Mouse (Mus musculus) MEL (cell line): Measurements from ENCODE around the gene Cited2. TPM values are rescaled to one million over a fixed set of nuclear protein-coding genes. Genes with fewer than 3 reads are reported as not detected.

Experiments
- DNase-seq: peaks from one replicate; pipeline ENCODE4 v3.0.0; 2011; ENCODE audit warnings: low read depth, low spot score
- H3K27ac ChIP-seq: 2 replicates; pipeline ENCODE4 v1.5.1; 2012; ENCODE audit warnings: low read depth, mild to moderate bottlenecking, control low read depth, low read length, moderate library complexity; ENCODE audit not compliant: control insufficient read depth
- H3K27me3 ChIP-seq, 2 experiments: fragments of 150-350 bp in 1 of 2; sonication (generic) in 1 of 2; 2 replicates each; pipeline ENCODE4 v1.6.1; 2012; ENCODE audit warnings: low read length in 2 of 2, mild to moderate bottlenecking in 2 of 2, improper control_type of control experiment in 1 of 2, moderate library complexity in 1 of 2; ENCODE audit not compliant: insufficient read depth in 2 of 2, control insufficient read depth in 1 of 2
- H3K36me3 ChIP-seq, 2 experiments: 2 replicates each; pipeline ENCODE4 v1.6.1; 2012 to 2014; ENCODE audit warnings: low read length in 2 of 2, improper control_type of control experiment in 1 of 2, inconsistent platforms in 1 of 2, mild to moderate bottlenecking in 1 of 2; ENCODE audit not compliant: insufficient read depth in 2 of 2, control insufficient read depth in 1 of 2
- H3K4me1 ChIP-seq, 2 experiments: fragments of 150-350 bp in 1 of 2; sonication (generic) in 1 of 2; 2 replicates each; pipeline ENCODE4 v1.6.1; 2012; ENCODE audit warnings: low read length in 2 of 2, improper control_type of control experiment in 1 of 2, mild to moderate bottlenecking in 1 of 2; ENCODE audit not compliant: insufficient read depth in 2 of 2, control insufficient read depth in 1 of 2
- H3K4me3 ChIP-seq, 2 experiments: fragments of 150-350 bp in 1 of 2; sonication (generic) in 1 of 2; 2 replicates each; pipeline ENCODE4 v1.5.1; 2012; ENCODE audit warnings: low read depth in 2 of 2, low read length in 2 of 2, mild to moderate bottlenecking in 2 of 2, moderate library complexity in 2 of 2, control low read depth in 1 of 2, improper control_type of control experiment in 1 of 2; ENCODE audit not compliant: control insufficient read depth in 1 of 2, insufficient read depth in 1 of 2
- H3K79me2 ChIP-seq: 2 replicates; pipeline ENCODE4 v1.6.1; 2012; ENCODE audit warnings: mild to moderate bottlenecking, low read length, moderate library complexity; ENCODE audit not compliant: control insufficient read depth, poor library complexity, insufficient read depth
- H3K9ac ChIP-seq: 2 replicates; pipeline ENCODE4 v1.6.1; 2012; ENCODE audit warnings: low read depth, mild to moderate bottlenecking, control low read depth, low read length, moderate library complexity; ENCODE audit not compliant: control insufficient read depth, poor library complexity, severe bottlenecking
- H3K9me3 ChIP-seq: fragments of 150-350 bp; sonication (generic); replicated peaks from 2 replicates; pipeline ENCODE4 v1.6.1; 2012; ENCODE audit warnings: mild to moderate bottlenecking, low read length, improper control_type of control experiment, moderate library complexity; ENCODE audit not compliant: insufficient read depth
- CHD1 ChIP-seq: IDR thresholded peaks from 2 replicates; pipeline ENCODE4 v1.6.1; 2012; ENCODE audit warnings: low read depth, mild to moderate bottlenecking, inconsistent platforms, low read length, improper control_type of control experiment
- CHD2 ChIP-seq: IDR thresholded peaks from 2 replicates; pipeline ENCODE4 v1.6.1; 2011; ENCODE audit warnings: low read length, improper control_type of control experiment
- ELF1 ChIP-seq: IDR thresholded peaks from 2 replicates; pipeline ENCODE4 v1.6.1; 2014; ENCODE audit warnings: low read depth, mild to moderate bottlenecking, inconsistent platforms, low read length, improper control_type of control experiment, moderate library complexity
- EP300 ChIP-seq, 2 experiments: IDR thresholded peaks; 2 replicates each; pipeline ENCODE4 v1.6.1; 2011; ENCODE audit warnings: improper control_type of control experiment in 2 of 2, low read length in 2 of 2, low read depth in 1 of 2, mild to moderate bottlenecking in 1 of 2
- GABPA ChIP-seq: IDR thresholded peaks from 2 replicates; pipeline ENCODE4 v1.6.1; 2012; ENCODE audit warnings: low read depth, mild to moderate bottlenecking, inconsistent platforms, low read length, improper control_type of control experiment, moderate library complexity
- GATA1 ChIP-seq: IDR thresholded peaks from 2 replicates; pipeline ENCODE4 v1.6.1; 2011; ENCODE audit warnings: low read depth, low read length, improper control_type of control experiment
- HCFC1 ChIP-seq: IDR thresholded peaks from 2 replicates; pipeline ENCODE4 v1.6.1; 2012; ENCODE audit warnings: low read depth, mild to moderate bottlenecking, inconsistent platforms, low read length, improper control_type of control experiment, moderate library complexity
- MEF2A ChIP-seq: IDR thresholded peaks from 2 replicates; pipeline ENCODE4 v1.6.1; 2014; ENCODE audit warnings: low read depth, mild to moderate bottlenecking, inconsistent platforms, low read length, improper control_type of control experiment; ENCODE audit not compliant: poor library complexity, insufficient replicate concordance, severe bottlenecking; ENCODE audit errors: extremely low read depth
- MYB ChIP-seq: IDR thresholded peaks from 2 replicates; pipeline ENCODE4 v1.6.1; 2011; ENCODE audit warnings: mild to moderate bottlenecking, low read depth, low read length, improper control_type of control experiment
- NRF1 ChIP-seq: IDR thresholded peaks from 2 replicates; pipeline ENCODE4 v1.6.1; 2014; ENCODE audit warnings: low read depth, mild to moderate bottlenecking, inconsistent platforms, low read length, improper control_type of control experiment, moderate library complexity; ENCODE audit not compliant: poor library complexity, insufficient read depth, severe bottlenecking
- RAD21 ChIP-seq: IDR thresholded peaks from 2 replicates; pipeline ENCODE4 v1.6.1; 2011; ENCODE audit warnings: mild to moderate bottlenecking, low read depth, low read length, improper control_type of control experiment
- ZMIZ1 ChIP-seq: IDR thresholded peaks from 2 replicates; pipeline ENCODE4 v1.6.1; 2012; ENCODE audit warnings: low read depth, mild to moderate bottlenecking, inconsistent platforms, low read length, improper control_type of control experiment, moderate library complexity
- ZNF384 ChIP-seq: IDR thresholded peaks from 2 replicates; pipeline ENCODE4 v1.6.1; 2012; ENCODE audit warnings: low read depth, mild to moderate bottlenecking, inconsistent platforms, low read length, improper control_type of control experiment
- polyA plus RNA-seq, 2 experiments: library from polyadenylated mRNA; stranded (reverse) in 1 of 2; unstranded in 1 of 2; fragments of >175 nt in 1 of 2; fragments of >200 nt in 1 of 2; gene quantifications; 2 replicates each; pipeline versions ENCODE4 v1.2.1 to v1.2.4; 2012; ENCODE audit warnings: low replicate concordance in 2 of 2, low read depth in 1 of 2; ENCODE audit not compliant: insufficient read length in 2 of 2, insufficient read depth in 1 of 2, missing spikeins in 1 of 2
- total RNA-seq: library from RNA; depleted of rRNA; stranded (reverse); fragments of 300-350 nt; gene quantifications from 2 replicates; pipeline ENCODE4 v1.2.3, GENCODE M21; 2012

Cited2 gene
- total and polyA plus RNA-seq, 3 experiments = 2.3 to 13.1 TPM; not detected in 1

- Histone ChIP-seq H3K4me1 (peaks cover 0 to 3% of the 10 kb centered on the region in 2 experiments; a peak in 2 of 4 replicates), H3K4me3 (no peak overlapping the region), H3K9ac (no peak overlapping the region), H3K79me2 (no peaks in the 10 kb centered on the region), H3K36me3 (peaks cover 0 to 2% of the 10 kb centered on the region in 2 experiments; a peak in 1 of 4 replicates)
- TF ChIP-seq GATA1 (peak; percentile 41; the same call in 1 of the 2 replicates), EP300 (IDR thresholded peaks at IDR 0.05; ENCODE audit: low read depth in 1 of 2, low read length in 2 of 2) (0 out of 4 replicates have a peak, but pooled peaks of 1 of the 2 experiments have one; percentile 14), NRF1 (no peak)
- TF ChIP-seq, all 39 proteins: peak for 2
- peak; percentile 44 for DNase-seq
- no peaks in the 10 kb centered on the region for H3K27me3 ChIP-seq
- H3K9me3 ChIP-seq = no peaks in the 10 kb centered on the region
- H3K27ac ChIP-seq = no peak overlapping the region
Observed at GRCm38 (mm10) chr10:17677308-17677707, 45.7 kb upstream of the Cited2 start.

- H3K36me3 ChIP-seq = peaks cover 0 to 2% of the 10 kb centered on the region in 2 experiments; a peak in 2 of 4 replicates
- H3K27ac ChIP-seq = no peak overlapping the region
- no peak overlapping the region for H3K9ac ChIP-seq
- H3K9me3 ChIP-seq = no peaks in the 10 kb centered on the region
- H3K4me3 ChIP-seq = no peak overlapping the region
- no peaks in the 10 kb centered on the region for H3K27me3 ChIP-seq
- no peak for TF ChIP-seq ZNF384
- TF ChIP-seq NRF1 = no peak
- TF ChIP-seq GABPA = no peak
- no peak for TF ChIP-seq ELF1
- TF ChIP-seq HCFC1 = no peak
- TF ChIP-seq MEF2A = no peak
- TF ChIP-seq ZMIZ1 = no peak
- TF ChIP-seq MYB = no peak
- TF ChIP-seq CHD2 = no peak
- TF ChIP-seq RAD21 = no peak
- TF ChIP-seq CHD1 = no peak
- no peak for DNase-seq
- peaks cover 3 to 9% of the 10 kb centered on the region in 2 experiments for H3K4me1 ChIP-seq
- H3K79me2 ChIP-seq = no peaks in the 10 kb centered on the region
Observed at GRCm38 (mm10) chr10:17680432-17681382, 42.3 kb upstream of the Cited2 start.
